Mouse (Mus musculus) neural tube, embryonic 12.5 days (tissue): ENCODE results near the gene Nkiras2. TPM values are rescaled to one million over a fixed set of nuclear protein-coding genes. Genes with fewer than 3 reads are reported as not detected.

Experiments
- ATAC-seq: fragments of 200-750 bp; cut with Nextera tagmentation; 2 replicates; pipeline ENCODE4 v1.8.0; 2017; ENCODE audit warnings: low read depth, mild to moderate bottlenecking, moderate TSS enrichment, moderate library complexity; ENCODE audit not compliant: low FRiP score
- H3K27ac ChIP-seq: fragments of 300-500 bp; sonication (generic); 2 replicates; pipeline ENCODE4 v1.5.1; 2016
- H3K27me3 ChIP-seq: fragments of 300-500 bp; sonication (generic); replicated peaks from 2 replicates; pipeline ENCODE4 v1.6.1; 2016; ENCODE audit warnings: mild to moderate bottlenecking
- H3K36me3 ChIP-seq: fragments of 300-500 bp; sonication (generic); 2 replicates; pipeline ENCODE4 v1.6.1; 2016; ENCODE audit warnings: mild to moderate bottlenecking
- H3K4me1 ChIP-seq: fragments of 300-500 bp; sonication (generic); 2 replicates; pipeline ENCODE4 v1.6.1; 2016
- H3K4me2 ChIP-seq: fragments of 300-500 bp; sonication (generic); replicated peaks from 2 replicates; pipeline ENCODE4 v1.6.1; 2016; ENCODE audit warnings: mild to moderate bottlenecking
- H3K4me3 ChIP-seq: fragments of 300-500 bp; sonication (generic); 2 replicates; pipeline ENCODE4 v1.5.1; 2016
- H3K9ac ChIP-seq: fragments of 300-500 bp; sonication (generic); 2 replicates; pipeline ENCODE4 v1.6.1; 2016; ENCODE audit warnings: mild to moderate bottlenecking
- H3K9me3 ChIP-seq: fragments of 300-500 bp; sonication (generic); 2 replicates; pipeline ENCODE4 v1.6.1; 2016; ENCODE audit warnings: mild to moderate bottlenecking
- WGBS: fragments of 180-500 bp; shearing (Covaris S2); methylation state at CpG from one replicate; pipeline ENCODE4 v1.1.7; 2016; 5-methylcytosine and 5-hydroxymethylcytosine counted together
- polyA plus RNA-seq: library from polyadenylated mRNA; unstranded; fragments of >200 nt; fragmentation: Nextera tagmentation; extraction: Ambion mirVana; gene quantifications from 2 replicates; pipeline ENCODE4 v1.2.1, GENCODE M21; 2016

Nkiras2 gene
- polyA plus RNA-seq, 1 experiment from 2014 or later: 106 TPM

DNA sequence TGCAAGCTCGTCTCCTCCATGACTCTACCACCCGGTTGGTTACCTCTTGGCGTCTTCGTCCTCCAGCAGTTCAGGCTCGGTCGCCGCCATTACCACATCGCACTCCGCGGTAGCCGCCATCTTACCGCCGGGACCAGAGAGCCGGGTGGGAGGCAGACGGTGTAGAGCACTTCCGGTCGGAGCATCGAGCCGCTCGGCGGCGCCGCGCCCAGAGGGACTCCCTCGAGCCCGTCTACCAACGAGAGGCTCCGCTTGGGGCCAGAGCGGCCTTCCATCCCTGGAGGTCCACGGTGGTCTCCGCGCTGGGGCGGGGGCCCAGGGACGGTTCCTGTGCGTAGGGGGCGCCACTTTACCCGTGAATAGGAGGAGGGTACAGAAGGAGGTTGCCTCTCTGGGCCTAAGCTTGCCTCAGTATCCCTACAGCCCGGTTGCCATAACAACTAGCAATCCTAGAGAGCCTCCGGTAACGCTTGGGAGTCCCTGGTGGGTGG, 486 bp downstream of the Nkiras2 start:
- 1% methylated on average over 40 of the region's 40 CpGs for WGBS
- peak; percentile 97 for ATAC-seq
- H3K36me3 ChIP-seq: peaks cover 5% of the 10 kb centered on the region
- H3K27ac ChIP-seq: peak overlapping the region; percentile 86
- H3K4me3 ChIP-seq: peak overlapping the region; percentile 89
- no peaks in the 10 kb centered on the region for H3K27me3 ChIP-seq
- H3K9ac ChIP-seq: peak overlapping the region; percentile 89
- peaks cover 24% of the 10 kb centered on the region for H3K4me1 ChIP-seq
- H3K9me3 ChIP-seq: no peaks in the 10 kb centered on the region
- H3K4me2 ChIP-seq: peak overlapping the region; percentile 87

DNA sequence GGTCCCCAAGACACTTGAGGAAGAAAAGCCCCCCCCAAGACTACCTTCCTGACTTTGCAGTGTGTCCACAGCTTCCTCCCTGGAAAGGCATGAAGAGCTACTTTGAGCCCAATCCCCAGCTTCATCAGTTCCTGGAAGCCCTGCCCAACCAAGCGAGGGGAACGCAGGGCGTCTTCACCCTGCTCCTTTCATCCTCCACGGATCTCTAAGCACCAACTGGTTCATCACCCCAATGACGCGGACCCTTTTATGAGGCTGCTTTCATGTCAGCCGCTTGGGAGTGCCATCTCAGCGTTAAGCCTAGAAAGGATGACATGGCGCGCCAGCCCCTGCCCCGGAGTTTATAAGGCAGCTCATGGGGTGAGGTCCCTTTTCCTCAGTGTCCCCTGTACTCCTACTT, 938 bp downstream of the Nkiras2 start, which contains the start of gene Dnajc7:
Gene Dnajc7 (minus strand): TSS at position 187 of the 400 bp plus-strand sequence.
- WGBS: 3% methylated on average over 11 of the region's 11 CpGs
- peaks cover 9% of the 10 kb centered on the region for H3K36me3 ChIP-seq
- no peak; the same call in 1 of the 2 replicates for ATAC-seq
- no peaks in the 10 kb centered on the region for H3K9me3 ChIP-seq
- H3K9ac ChIP-seq: peak within 1 kb of the TSS; percentile 89
- H3K27ac ChIP-seq: peak within 1 kb of the TSS; percentile 86
- peak within 1 kb of the TSS; percentile 89 for H3K4me3 ChIP-seq
- peaks cover 24% of the 10 kb centered on the region for H3K4me1 ChIP-seq
- peak within 1 kb of the TSS; percentile 87 for H3K4me2 ChIP-seq
- H3K27me3 ChIP-seq: no peaks in the 10 kb centered on the region

DNA sequence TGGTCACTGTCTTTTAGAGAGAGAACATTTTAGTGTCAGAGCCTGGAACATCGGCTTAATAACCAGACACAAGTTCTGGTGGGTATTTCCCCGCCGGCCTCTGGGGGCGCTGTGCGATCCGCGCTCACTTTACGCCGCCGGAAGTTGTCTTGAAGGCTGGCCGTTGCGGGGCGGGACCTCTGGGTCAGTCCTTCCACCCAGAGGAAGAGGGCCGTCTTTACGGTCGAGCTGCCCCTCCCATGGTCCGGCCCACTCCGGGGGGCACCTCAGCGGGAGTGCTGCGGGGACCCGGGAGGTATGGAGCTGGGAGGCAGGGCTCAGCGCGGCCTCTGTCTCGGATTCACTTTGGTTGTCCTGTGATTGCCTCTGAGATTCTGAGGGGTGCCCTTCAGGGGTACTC, 3.7 kb downstream of the Nkiras2 start:
- peak overlapping the region; percentile 68 for H3K4me2 ChIP-seq
- peak overlapping the region; percentile 81 for H3K4me3 ChIP-seq
- no peaks in the 10 kb centered on the region for H3K9me3 ChIP-seq
- peak; percentile 25 for ATAC-seq
- H3K9ac ChIP-seq: peak overlapping the region; percentile 82
- no peaks in the 10 kb centered on the region for H3K27me3 ChIP-seq
- peaks cover 29% of the 10 kb centered on the region for H3K36me3 ChIP-seq
- no peak overlapping the region; the same call in 1 of the 2 replicates for H3K27ac ChIP-seq
- WGBS: 0% methylated on average over 24 of the region's 24 CpGs
- peaks cover 20% of the 10 kb centered on the region for H3K4me1 ChIP-seq

DNA sequence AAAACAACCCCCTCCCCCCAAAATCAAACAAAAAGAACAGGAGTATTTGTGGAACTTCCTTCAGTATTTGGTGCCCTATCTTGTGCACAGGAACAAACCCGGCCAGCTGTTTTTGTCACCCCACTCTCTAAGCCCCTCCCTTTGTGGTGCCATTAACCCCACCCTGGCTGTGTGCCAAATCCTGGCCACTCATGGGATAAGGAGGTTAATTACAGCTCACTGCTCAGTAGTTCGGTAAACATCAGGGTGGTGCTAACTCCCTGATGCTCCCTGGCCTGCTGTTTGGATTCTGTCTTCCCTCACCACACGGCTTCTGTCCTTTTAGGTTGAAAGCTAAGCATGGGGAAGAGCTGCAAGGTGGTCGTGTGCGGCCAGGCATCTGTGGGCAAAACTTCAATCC, 4.8 kb downstream of the Nkiras2 start:
- WGBS: 58% methylated on average over 5 of the region's 5 CpGs
- Histone ChIP-seq H3K9me3 (no peaks in the 10 kb centered on the region), H3K27me3 (no peaks in the 10 kb centered on the region), H3K4me1 (peaks cover 20% of the 10 kb centered on the region), H3K4me3 (peak overlapping the region; percentile 81; the same call in 1 of the 2 replicates), H3K4me2 (peak overlapping the region; percentile 68), H3K27ac (no peak overlapping the region), H3K9ac (0 out of 2 replicates have a peak overlapping the region, but pooled peaks have one; percentile 5), H3K36me3 (peaks cover 29% of the 10 kb centered on the region)
- ATAC-seq: no peak

DNA sequence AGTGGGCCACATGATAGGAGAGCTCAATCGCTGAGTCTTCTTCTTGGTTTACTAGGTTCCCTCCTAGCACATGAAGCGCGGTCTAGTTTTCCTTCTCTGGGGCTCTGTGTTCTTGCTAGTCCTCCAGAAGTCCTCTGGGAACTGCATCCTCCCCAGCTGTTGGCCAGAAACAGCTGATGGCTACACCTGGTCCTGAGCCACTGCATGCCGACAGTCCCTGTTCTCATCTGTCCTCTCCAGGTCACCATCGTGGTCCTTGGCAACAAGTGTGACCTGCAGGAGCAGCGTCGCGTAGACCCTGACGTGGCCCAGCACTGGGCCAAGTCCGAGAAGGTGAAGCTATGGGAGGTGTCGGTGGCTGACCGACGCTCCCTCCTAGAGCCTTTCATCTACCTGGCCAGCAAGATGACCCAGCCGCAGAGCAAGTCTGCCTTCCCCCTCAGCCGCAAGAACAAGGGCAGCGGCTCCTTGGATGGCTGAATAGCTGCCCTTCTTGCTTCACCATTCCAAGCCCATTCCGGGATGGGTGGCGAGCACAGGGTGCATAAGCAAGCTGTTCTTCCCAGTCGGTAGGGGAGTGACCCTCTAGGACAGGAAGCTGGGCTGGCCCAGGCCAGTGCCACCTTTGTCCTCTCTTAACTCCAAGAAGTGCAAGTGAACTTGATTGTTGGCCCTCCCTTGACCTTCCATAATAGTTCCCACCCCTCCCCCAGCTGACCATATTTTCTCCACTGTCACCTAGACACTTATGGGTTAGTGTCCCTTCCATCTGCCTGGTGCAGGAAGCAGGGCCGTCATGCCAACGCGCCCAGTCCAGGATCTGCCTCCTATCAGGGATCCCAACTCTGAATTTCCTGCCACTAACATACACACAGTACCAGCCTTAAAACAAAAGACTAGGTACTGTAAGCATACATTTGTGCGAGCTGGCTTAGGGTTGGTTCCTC, 7.0 kb downstream of the Nkiras2 start:
- H3K27ac ChIP-seq: no peak overlapping the region
- no peaks in the 10 kb centered on the region for H3K27me3 ChIP-seq

DNA sequence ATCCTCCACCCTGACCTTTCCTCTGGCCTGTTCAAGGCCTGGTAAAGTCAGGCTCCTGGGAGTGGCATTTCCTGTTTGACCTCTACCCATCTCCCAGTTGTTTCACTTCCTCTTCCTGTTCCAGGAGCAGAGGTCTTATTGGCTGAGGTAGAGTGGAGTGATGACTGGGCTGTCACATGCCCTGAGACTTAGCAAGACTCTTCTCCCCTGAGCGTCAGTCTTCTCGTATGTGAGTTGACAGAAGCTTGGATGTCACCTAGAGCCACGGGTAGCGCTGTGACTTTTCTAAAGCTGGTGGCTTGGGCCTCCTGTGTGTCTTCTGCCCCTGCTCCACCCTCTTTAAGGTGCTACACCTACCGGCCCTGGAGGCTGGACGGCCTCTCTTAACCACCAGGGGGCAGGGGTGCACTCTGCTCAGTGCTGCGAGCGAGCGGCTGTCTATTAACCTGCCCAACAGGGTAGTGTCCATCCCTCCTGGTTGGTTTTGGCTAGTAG, 7.7 kb downstream of the Nkiras2 start:
- Histone ChIP-seq H3K36me3 (peaks cover 29% of the 10 kb centered on the region), H3K4me2 (no peak overlapping the region), H3K27ac (no peak overlapping the region), H3K9me3 (no peaks in the 10 kb centered on the region), H3K4me1 (peaks cover 27% of the 10 kb centered on the region), H3K4me3 (no peak overlapping the region), H3K27me3 (no peaks in the 10 kb centered on the region), H3K9ac (no peak overlapping the region)
- ATAC-seq: no peak
- WGBS: 23% methylated on average over 9 of the region's 9 CpGs

More for the DNA sequence above, 7.0 kb downstream of the Nkiras2 start:
- H3K4me1 ChIP-seq: peaks cover 27% of the 10 kb centered on the region
- H3K36me3 ChIP-seq: peaks cover 29% of the 10 kb centered on the region
- H3K4me3 ChIP-seq: no peak overlapping the region
- H3K4me2 ChIP-seq: no peak overlapping the region
- no peaks in the 10 kb centered on the region for H3K9me3 ChIP-seq
- 95% methylated on average over 23 of the region's 23 CpGs for WGBS
- no peak overlapping the region for H3K9ac ChIP-seq
- no peak for ATAC-seq

DNA sequence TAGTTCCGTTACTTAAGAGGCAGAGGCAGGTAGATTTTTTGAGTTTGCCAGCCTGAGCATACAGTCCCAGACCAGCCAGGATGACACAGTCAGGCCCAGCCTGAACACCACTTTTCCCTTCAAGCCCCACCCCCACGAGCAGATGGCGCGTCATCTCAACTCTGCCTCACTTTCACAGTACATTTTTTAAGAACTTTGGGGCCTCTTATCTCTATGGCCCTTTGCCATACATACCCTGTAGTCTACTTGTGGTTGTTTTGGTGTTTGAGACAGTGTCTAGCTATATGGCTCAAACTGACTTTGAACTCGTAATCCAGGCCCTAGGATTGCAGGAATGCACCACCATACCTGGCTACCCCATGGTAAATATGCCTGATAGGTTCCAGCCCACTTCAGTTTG, 9.0 kb downstream of the Nkiras2 start:
- Histone ChIP-seq H3K4me1 (peaks cover 27% of the 10 kb centered on the region), H3K4me2 (no peak overlapping the region), H3K27me3 (no peaks in the 10 kb centered on the region), H3K9ac (no peak overlapping the region), H3K4me3 (no peak overlapping the region), H3K9me3 (no peaks in the 10 kb centered on the region), H3K36me3 (peaks cover 29% of the 10 kb centered on the region), H3K27ac (no peak overlapping the region)
- no peak for ATAC-seq
- WGBS: 89% methylated on average over 5 of the region's 5 CpGs

DNA sequence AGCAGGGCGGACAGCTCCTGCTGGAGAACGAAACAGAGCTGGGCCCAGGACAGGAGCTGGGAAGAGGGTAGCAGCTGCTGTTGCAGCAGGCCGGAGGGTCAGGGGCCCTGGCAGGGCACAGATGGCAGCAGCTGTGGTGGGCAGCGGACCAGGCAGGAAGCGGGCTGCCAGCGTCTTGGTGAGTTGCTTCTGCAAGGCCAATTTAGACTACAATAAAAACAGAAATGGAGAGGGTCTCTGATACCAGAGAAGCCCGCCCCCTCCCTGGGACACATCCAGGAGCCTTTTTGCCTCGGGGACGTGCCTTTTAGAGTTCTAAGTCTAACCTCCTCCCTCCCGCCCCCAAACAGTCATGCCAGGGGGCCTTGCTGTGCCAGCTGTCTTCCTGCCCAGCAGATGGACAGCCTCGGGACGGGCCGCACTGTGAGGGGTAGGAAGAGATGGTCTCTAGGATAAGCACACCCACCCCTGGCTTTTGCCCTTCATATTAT, 9.9 kb downstream of the Nkiras2 start:
- H3K27ac ChIP-seq: 0 out of 2 replicates have a peak overlapping the region, but pooled peaks have one; percentile 15
- H3K9ac ChIP-seq: peak overlapping the region; percentile 21; the same call in 1 of the 2 replicates
- H3K27me3 ChIP-seq: no peaks in the 10 kb centered on the region
- peaks cover 29% of the 10 kb centered on the region for H3K36me3 ChIP-seq
- peak overlapping the region; percentile 18; the same call in 1 of the 2 replicates for H3K4me2 ChIP-seq
- peaks cover 20% of the 10 kb centered on the region for H3K4me1 ChIP-seq
- ATAC-seq: no peak
- 36% methylated on average over 13 of the region's 13 CpGs for WGBS
- no peak overlapping the region for H3K4me3 ChIP-seq
- H3K9me3 ChIP-seq: no peaks in the 10 kb centered on the region

DNA sequence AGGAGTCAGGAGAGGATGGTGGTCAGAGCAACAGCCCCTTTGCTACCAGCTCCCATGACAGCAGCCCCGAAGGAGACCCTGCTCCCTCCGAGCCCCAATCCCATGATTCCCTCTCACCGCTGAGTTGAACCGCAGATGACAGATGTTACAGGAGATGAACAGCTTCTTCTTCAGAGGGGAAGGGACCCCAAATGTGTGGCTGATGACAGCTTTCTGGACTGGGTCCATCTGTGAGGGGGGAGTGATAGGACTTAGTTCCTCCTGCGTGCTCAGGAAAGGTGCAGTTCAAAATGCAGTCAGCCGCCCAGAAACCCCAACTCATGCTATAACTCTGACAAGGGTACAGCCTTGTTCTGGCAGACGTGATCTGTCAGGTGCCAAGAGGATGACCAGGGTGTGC, 15.5 kb downstream of the Nkiras2 start:
- WGBS: 69% methylated on average over 7 of the region's 7 CpGs
- ATAC-seq: no peak
- Histone ChIP-seq H3K36me3 (no peaks in the 10 kb centered on the region), H3K9me3 (no peaks in the 10 kb centered on the region), H3K4me1 (0 out of 2 replicates have a peak, but pooled peaks cover under 1% of the 10 kb centered on the region), H3K27ac (no peak overlapping the region), H3K27me3 (peaks cover 10% of the 10 kb centered on the region; the same call in 1 of the 2 replicates), H3K4me2 (no peak overlapping the region), H3K9ac (no peak overlapping the region), H3K4me3 (no peak overlapping the region)

DNA sequence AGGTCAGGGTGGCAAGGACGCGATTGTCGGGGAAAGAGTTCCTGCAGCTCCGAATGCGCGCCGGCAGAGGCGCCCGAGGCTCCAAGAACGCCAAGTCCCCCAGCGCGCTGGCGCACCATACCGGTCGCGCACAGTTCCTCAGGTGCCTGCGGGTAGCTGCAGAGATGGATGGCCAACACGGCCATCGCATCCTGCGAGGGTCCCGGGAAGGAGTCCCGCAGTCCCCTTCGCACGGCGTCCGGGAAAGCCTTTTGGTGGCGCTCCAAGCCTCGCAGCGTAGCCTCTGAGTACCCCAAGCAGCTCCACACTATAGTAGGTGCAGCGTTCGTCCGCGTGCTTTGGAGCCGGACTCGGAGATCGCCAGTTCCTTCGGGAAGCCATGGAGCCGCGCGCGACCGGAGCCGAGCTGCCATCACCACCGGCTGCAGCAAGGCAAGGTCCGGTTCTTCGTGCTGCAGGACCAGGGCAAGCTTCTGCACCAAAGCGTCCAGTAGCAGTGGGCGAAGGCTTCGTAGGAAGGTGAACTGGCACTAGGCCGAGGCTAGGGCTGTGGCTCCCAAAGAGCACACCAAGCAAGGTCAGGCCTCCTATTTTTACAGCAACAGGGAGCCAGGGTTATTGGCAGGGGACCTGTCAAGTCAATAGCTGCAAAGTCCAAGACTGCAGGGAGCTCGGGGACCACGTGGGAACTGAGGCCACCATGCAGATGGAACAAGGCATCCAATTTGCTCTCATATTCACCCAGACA, 21.3 kb downstream of the Nkiras2 start:
- peak overlapping the region; percentile 67 for H3K4me2 ChIP-seq
- H3K27me3 ChIP-seq: peaks cover 29% of the 10 kb centered on the region
- H3K9ac ChIP-seq: peak overlapping the region; percentile 29; the same call in 1 of the 2 replicates
- 0 out of 2 replicates have a peak, but pooled peaks cover 5% of the 10 kb centered on the region for H3K4me1 ChIP-seq
- WGBS: 8% methylated on average over 52 of the region's 52 CpGs
- H3K36me3 ChIP-seq: no peaks in the 10 kb centered on the region
- no peaks in the 10 kb centered on the region for H3K9me3 ChIP-seq
- H3K4me3 ChIP-seq: peak overlapping the region; percentile 32
- ATAC-seq: no peak
- H3K27ac ChIP-seq: no peak overlapping the region

DNA sequence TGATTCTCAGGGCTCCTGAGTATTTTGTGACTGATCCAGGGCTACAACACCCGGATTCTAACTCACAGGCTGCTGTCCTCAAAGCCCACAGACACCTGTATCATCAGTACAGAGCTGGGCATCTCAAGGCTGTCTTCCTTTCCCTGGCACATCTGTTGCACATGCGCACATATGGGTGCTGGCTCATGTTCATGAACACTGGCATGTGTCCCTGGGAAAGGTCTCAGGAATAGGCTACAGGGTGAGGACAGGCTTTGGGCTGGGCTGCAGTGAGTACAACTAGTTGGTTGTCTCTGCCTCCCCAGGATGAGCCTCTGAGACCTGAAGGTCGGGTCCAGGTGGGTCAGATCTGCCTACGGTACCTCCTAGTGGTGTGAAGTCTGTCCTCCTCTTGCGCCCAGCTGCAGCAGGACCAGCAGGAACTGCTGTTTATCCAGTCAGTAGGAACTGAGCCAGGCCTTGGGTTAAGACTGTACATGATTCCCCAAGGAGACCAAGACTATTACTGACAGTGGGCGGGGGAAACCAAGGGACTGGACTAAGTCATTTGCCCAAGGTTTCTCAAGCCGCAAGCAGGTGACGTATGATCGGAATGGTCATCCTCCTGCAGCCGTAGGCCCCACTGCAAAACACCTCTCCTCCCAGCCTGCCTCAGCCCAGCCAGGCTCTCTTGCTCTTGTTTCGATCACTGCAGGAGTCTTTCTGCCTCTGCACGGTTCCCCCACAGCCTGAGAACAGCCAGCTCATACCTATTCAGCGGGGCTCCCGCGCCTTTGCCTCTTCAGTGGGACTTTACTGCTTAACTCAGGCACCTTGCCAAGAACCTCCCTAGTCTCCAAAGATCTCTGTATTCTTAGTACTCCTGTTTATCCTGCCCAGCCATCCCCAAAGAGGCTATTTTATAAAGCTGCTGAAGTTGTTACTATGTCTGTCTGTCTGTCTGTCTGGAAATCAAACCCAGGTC, 24.9 kb downstream of the Nkiras2 start:
- H3K4me2 ChIP-seq: no peak overlapping the region
- WGBS: 70% methylated on average over 15 of the region's 15 CpGs
- no peak overlapping the region for H3K4me3 ChIP-seq
- H3K36me3 ChIP-seq: no peaks in the 10 kb centered on the region
- H3K4me1 ChIP-seq: 0 out of 2 replicates have a peak, but pooled peaks cover 5% of the 10 kb centered on the region
- H3K9ac ChIP-seq: no peak overlapping the region
- no peaks in the 10 kb centered on the region for H3K9me3 ChIP-seq
- H3K27ac ChIP-seq: no peak overlapping the region
- peaks cover 26% of the 10 kb centered on the region for H3K27me3 ChIP-seq
- ATAC-seq: no peak
